Mouse (Mus musculus) mouse trophoblast stem cell (cell line): ENCODE results near the gene Acrbp.

Experiments
- in situ Hi-C, 2 experiments: fragments of 300-500 bp; cut with MseI, MboI; formaldehyde crosslinking; loops; 2 replicates in 1 of 2; 3 replicates in 1 of 2; pipeline ENCODE4 v1.15.1; 2025

Gene Acrbp

GRCm38 (mm10) chr6:125098513-125098912 lies 49.0 kb downstream of the Acrbp start:
- in situ Hi-C loops, result no loop called here

GRCm38 (mm10) chr6:125099421-125099971 lies 50.0 kb downstream of the Acrbp start:
- in situ Hi-C loops, result no loop called here

- in situ Hi-C loops, result no loop called here
These were observed 52.0 kb downstream of the Acrbp start for GRCm38 (mm10) chr6:125101444-125101843.

GRCm38 (mm10) chr6:125104223-125104622 lies 54.7 kb downstream of the Acrbp start:
- in situ Hi-C loops, result no loop called here

GRCm38 (mm10) chr6:125107705-125108104 lies 58.2 kb downstream of the Acrbp start:
- in situ Hi-C loops, result no loop called here

GRCm38 (mm10) chr6:125109371-125109770 lies 59.9 kb downstream of the Acrbp start:
- in situ Hi-C loops, result no loop called here

- in situ Hi-C loops, result no loop called here
These were observed 61.4 kb downstream of the Acrbp start for GRCm38 (mm10) chr6:125110927-125111326.

- in situ Hi-C loops, result no loop called here
These were observed 63.1 kb downstream of the Acrbp start for GRCm38 (mm10) chr6:125112553-125112952.
